Mouse (Mus musculus) liver, adult 2 months (tissue): ENCODE measurements at regions not wholly inside any gene's neighbourhood (a gene's known extent, or its start where the extent isn't known, plus 50 kb on each side); places are given as distances from the start of the nearest gene placed in this dataset.

Experiments
- CTCF ChIP-seq: fragments of 200-500 bp; IDR thresholded peaks from 2 replicates; pipeline ENCODE4 v1.5.1; 2011; ENCODE audit warnings: low read depth, low read length, control low read depth
- POLR2A ChIP-seq: fragments of 200-500 bp; IDR thresholded peaks from 2 replicates; pipeline ENCODE4 v1.6.1; 2011; ENCODE audit warnings: low read length, control low read depth; ENCODE audit not compliant: insufficient read depth; ENCODE audit errors: extremely low read depth

DNA sequence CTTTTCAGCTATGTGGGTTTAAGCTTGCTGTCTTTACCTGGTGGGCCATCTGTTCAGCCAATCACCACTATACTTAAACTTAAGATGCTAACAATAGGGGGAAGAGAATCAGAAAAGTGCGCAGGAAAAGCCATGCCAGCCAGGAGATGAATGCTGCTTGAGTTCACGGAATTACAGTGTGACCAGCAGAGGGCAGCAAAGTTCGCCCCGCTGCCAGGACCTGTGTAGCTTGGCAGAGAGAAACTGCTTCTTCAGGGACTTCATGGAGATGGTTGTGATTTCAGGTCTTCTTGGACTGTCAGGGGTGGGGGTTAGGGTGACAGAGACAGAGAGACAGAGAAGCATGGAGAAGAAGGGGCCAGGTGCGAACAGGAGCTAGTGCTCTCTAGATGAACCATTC lies 84.3 kb upstream of the Papolg start:
- TF ChIP-seq POLR2A (no peak), CTCF (peak; percentile 94)
